Mouse (Mus musculus) forebrain, embryonic 15.5 days (tissue): Measurements from ENCODE around the gene 3110040M04Rik. TPM values are rescaled to one million over a fixed set of nuclear protein-coding genes. Genes with fewer than 3 reads are reported as not detected.
"Not testable (repeated sequence)": the region's sequence is repeated elsewhere in the genome, so short reads cannot be mapped to it uniquely, and the experiment has no call there.

Experiments
- ATAC-seq: fragments of 200-750 bp; cut with Nextera tagmentation; replicated peaks from 2 replicates; pipeline ENCODE4 v1.8.0; 2017; ENCODE audit warnings: mild to moderate bottlenecking, moderate TSS enrichment, moderate library complexity
- H3K27ac ChIP-seq: fragments of 300-500 bp; sonication (generic); replicated peaks from 2 replicates; pipeline ENCODE4 v1.5.1; 2015; ENCODE audit warnings: mild to moderate bottlenecking, inconsistent platforms
- H3K27me3 ChIP-seq: fragments of 300-500 bp; sonication (generic); 2 replicates; pipeline ENCODE4 v1.6.1; 2015; ENCODE audit warnings: inconsistent platforms
- H3K36me3 ChIP-seq: fragments of 300-500 bp; sonication (generic); 2 replicates; pipeline ENCODE4 v1.6.1; 2015; ENCODE audit warnings: mild to moderate bottlenecking, inconsistent platforms
- H3K4me1 ChIP-seq: fragments of 300-500 bp; sonication (generic); 2 replicates; pipeline ENCODE4 v1.6.1; 2015; ENCODE audit warnings: inconsistent platforms
- H3K4me2 ChIP-seq: fragments of 300-500 bp; sonication (generic); replicated peaks from 2 replicates; pipeline ENCODE4 v1.6.1; 2015; ENCODE audit warnings: mild to moderate bottlenecking, inconsistent platforms
- H3K4me3 ChIP-seq: fragments of 300-500 bp; sonication (generic); 2 replicates; pipeline ENCODE4 v1.5.1; 2015; ENCODE audit warnings: mild to moderate bottlenecking, inconsistent platforms
- H3K9ac ChIP-seq: fragments of 300-500 bp; sonication (generic); replicated peaks from 2 replicates; pipeline ENCODE4 v1.6.1; 2015; ENCODE audit warnings: mild to moderate bottlenecking, inconsistent platforms
- H3K9me3 ChIP-seq: fragments of 300-500 bp; sonication (generic); 2 replicates; pipeline ENCODE4 v1.6.1; 2016; ENCODE audit warnings: inconsistent platforms
- WGBS: fragments of 180-500 bp; shearing (Covaris S2); methylation state at CpG from one replicate; pipeline ENCODE4 v1.1.7; 2015; ENCODE audit warnings: mixed read lengths; 5-methylcytosine and 5-hydroxymethylcytosine counted together
- polyA plus RNA-seq: library from polyadenylated mRNA; unstranded; fragments of >200 nt; fragmentation: Nextera tagmentation; extraction: Ambion mirVana; gene quantifications from 2 replicates; pipeline ENCODE4 v1.2.1, GENCODE M21; 2015

The 3110040M04Rik gene
- polyA plus RNA-seq, 1 experiment from 2014 or later: not detected

DNA sequence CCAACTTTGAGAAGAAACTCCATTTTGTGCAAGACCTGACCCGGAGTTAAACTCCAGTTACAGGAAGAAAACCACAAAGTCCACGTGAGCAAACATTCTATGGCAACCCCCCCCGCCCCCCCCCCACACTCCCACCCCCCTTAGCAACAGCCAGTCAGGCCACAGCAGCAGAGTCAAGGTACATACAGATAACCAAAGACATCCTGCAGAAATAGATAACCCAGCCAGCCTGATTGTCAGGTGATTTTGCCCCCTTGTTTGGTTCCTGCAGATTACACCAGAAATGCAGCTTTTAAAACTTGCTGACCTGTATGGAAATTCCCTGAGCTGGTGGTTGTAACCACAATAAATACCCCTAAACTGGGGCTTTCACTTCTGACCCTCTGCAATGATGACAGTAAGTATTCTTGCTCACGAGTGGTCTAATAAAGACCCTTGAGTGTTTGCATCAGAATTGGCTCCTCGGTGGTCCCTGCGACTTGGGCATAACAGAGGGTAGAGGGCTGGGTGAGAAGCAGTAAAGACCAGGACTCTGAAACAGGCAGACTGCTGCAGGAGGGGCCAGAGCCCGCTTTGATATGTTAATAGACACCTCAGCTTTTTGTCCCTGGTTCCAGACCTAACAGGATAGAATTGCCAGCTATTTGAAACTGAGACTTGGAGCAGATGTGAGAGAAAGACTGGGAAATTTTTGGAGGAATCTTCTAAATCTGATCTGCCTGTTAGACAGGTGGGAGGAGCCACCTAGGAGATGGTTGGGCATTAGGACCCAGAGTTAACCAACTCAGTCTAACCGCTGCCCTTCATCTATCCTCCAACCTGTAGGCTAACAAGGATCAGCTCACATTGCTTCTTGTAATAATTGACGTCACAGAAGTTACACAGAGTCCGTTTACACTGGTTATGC is 26.6 kb upstream of the 3110040M04Rik start:
- no peak overlapping the region for H3K9ac ChIP-seq
- ATAC-seq: peak; percentile 78
- 9% methylated on average over 10 of the region's 10 CpGs for WGBS
- H3K27me3 ChIP-seq: no peaks in the 10 kb centered on the region
- peaks cover 4% of the 10 kb centered on the region; the same call in 1 of the 2 replicates for H3K4me1 ChIP-seq
- no peak overlapping the region for H3K27ac ChIP-seq
- no peaks in the 10 kb centered on the region for H3K9me3 ChIP-seq
- no peaks in the 10 kb centered on the region for H3K36me3 ChIP-seq
- peak overlapping the region; percentile 18 for H3K4me3 ChIP-seq
- peak overlapping the region; percentile 18 for H3K4me2 ChIP-seq

DNA sequence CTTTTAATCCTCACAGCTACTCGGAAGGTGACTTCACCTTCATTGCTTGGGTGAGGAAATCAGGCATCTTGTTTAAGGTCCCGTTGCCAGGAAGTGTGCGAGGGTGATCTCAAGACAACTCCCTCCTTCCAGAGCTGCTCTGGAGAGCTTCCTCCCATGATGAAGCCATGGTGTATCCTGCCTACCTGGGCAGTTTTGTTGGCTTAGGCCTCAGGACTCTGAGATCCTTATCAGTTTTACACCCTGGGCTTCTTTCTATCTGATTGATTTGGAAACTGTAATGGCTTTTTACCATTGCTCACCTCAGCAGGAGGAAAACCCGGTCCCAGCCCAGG is 26.0 kb upstream of the 3110040M04Rik start:
- no peaks in the 10 kb centered on the region for H3K9me3 ChIP-seq
- no peaks in the 10 kb centered on the region for H3K36me3 ChIP-seq
- ATAC-seq: 0 out of 2 replicates have a peak, but pooled peaks have one; percentile 19
- WGBS: 11% methylated on average over 4 of the region's 4 CpGs
- peaks cover 4% of the 10 kb centered on the region; the same call in 1 of the 2 replicates for H3K4me1 ChIP-seq
- no peaks in the 10 kb centered on the region for H3K27me3 ChIP-seq
- peak overlapping the region; percentile 18 for H3K4me2 ChIP-seq
- H3K4me3 ChIP-seq: peak overlapping the region; percentile 18
- no peak overlapping the region for H3K27ac ChIP-seq
- no peak overlapping the region for H3K9ac ChIP-seq

DNA sequence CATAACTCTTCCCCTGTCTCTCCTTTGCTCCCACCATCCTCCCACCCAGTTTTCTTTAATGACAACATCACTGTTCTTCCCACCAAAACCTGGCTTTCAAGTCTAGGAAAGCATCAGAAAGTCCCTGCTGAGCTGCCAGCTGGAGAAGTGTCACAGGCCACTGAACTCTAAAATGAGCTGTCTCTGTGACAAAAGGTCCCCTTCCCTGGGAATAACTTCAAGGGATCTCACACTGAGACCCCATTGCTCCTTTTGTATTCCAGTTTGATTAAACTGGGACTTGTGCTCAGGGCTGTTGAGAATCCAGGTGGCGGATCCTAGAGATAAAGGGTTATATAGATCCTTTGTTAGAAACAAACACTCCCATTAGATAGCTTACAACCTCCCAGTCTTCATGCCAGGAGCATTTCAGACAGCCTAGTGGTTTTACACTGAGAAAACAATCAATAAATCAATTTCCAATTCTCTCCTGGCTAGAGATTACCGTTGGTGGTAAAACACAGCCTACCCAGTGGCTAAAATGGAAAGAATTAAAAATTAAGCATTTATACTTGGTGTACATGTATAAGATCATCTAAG is 25.3 kb upstream of the 3110040M04Rik start:
- Histone ChIP-seq H3K9me3 (no peaks in the 10 kb centered on the region), H3K36me3 (no peaks in the 10 kb centered on the region), H3K9ac (no peak overlapping the region), H3K4me2 (no peak overlapping the region), H3K27ac (no peak overlapping the region), H3K4me1 (peaks cover 4% of the 10 kb centered on the region; the same call in 1 of the 2 replicates), H3K27me3 (no peaks in the 10 kb centered on the region), H3K4me3 (no peak overlapping the region)
- WGBS: 23% methylated on average over 2 of the region's 2 CpGs
- ATAC-seq: no peak

DNA sequence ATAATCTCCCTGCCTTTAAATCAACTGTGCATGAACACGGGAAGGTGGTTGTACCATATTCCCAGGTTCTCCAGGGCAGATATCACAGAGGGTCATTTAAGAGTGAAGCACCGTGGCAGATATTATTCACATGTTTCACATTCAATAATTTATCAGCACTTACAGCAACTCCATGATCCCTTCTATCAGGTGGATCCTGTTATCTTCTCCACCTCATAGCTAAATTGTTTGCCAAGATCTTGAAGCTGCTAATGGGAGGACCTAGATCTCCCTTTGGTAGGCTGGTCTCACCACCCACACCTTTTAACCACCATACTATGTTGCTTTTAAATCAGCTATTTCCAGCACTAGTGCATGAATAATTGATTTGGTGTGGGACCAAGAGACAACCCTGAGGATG is 23.8 kb upstream of the 3110040M04Rik start:
- H3K27me3 ChIP-seq: no peaks in the 10 kb centered on the region
- H3K27ac ChIP-seq: no peak overlapping the region
- peaks cover 4% of the 10 kb centered on the region; the same call in 1 of the 2 replicates for H3K4me1 ChIP-seq
- ATAC-seq: no peak
- H3K4me3 ChIP-seq: no peak overlapping the region
- no peaks in the 10 kb centered on the region for H3K9me3 ChIP-seq
- no peaks in the 10 kb centered on the region for H3K36me3 ChIP-seq
- H3K4me2 ChIP-seq: no peak overlapping the region
- 86% methylated on average over 2 of the region's 2 CpGs for WGBS
- H3K9ac ChIP-seq: no peak overlapping the region

DNA sequence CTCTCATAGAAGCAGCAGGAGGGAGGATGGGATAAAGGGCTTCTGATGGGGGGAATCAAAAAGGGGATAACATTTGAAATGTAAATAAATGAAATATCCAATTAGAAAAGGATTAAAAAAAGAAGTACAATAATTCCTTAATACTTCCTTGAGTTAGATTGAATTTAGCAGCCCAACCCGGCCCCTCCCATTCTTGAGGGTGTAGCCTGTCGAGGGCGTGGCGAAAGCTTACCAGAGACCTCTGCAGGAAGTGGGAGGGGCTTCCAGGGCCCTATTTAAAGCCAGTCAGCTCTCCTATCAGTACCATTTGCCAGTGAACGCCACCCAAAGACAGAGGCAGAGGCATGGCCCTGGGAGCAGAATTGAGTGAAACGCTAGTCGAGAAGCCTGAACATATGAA is 21.7 kb upstream of the 3110040M04Rik start, which contains the start of gene Gm47985:
Gene Gm47985, plus strand, starts transcription at position 272 of the 400 bp plus-strand sequence.
- not testable (repeated sequence) for H3K27ac ChIP-seq, H3K4me1 ChIP-seq, H3K4me3 ChIP-seq, H3K36me3 ChIP-seq, H3K9ac ChIP-seq, ATAC-seq, H3K9me3 ChIP-seq, H3K27me3 ChIP-seq, H3K4me2 ChIP-seq
- 67% methylated on average over 1 of the region's 7 CpGs for WGBS

DNA sequence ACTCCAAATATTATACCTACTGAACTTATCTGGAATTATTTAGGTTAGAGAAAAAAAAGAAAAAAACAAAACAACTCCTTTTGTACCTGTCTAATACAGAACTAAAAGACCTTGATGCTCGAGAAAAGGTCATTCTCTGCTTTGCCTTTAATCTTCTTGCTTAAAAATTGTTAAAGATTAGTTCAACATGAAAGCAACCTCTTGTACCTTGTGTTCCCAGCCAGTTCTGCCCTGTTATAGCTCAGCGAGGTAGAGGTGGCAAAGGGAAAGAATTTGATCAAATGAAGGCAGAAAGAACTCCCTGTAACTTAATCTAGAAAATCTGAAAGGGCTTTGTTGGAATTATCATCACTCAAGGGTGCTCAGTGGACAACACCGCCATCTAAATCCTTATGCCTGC is 17.7 kb upstream of the 3110040M04Rik start:
- ATAC-seq, H3K9me3 ChIP-seq: not testable (repeated sequence)

DNA sequence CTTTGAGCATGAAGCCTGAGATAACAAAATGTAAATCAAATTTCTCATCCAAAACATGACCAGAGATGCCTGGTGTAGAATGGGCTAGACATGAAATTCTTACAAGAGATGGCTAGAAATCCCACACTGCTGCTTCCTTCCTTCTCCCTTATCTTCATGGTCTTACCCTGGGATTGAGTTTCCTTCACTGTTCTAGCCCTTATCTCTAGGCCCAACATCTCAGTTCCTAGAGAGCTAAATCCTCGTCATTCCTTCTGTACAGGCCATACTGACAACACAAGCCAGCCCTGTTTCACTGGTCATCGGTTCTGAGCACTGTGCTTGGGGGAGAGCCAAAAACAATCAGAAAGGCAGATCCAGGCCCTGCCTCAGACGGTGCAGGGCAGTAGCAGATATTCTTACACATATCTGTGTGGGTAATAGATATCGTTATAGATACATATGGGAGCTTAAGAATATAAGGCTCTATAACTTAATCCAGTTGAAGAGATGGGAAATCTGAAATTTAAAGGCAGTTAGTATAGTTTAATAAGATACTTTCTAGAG is 17.0 kb upstream of the 3110040M04Rik start:
- H3K4me1 ChIP-seq, H3K36me3 ChIP-seq, H3K27ac ChIP-seq, H3K27me3 ChIP-seq, H3K9me3 ChIP-seq, H3K4me3 ChIP-seq, H3K9ac ChIP-seq, H3K4me2 ChIP-seq, ATAC-seq: not testable (repeated sequence)
- 92% methylated on average over 4 of the region's 4 CpGs for WGBS

More for the DNA sequence above, 17.7 kb upstream of the 3110040M04Rik start:
- not testable (repeated sequence) for H3K27me3 ChIP-seq, H3K9ac ChIP-seq, H3K4me3 ChIP-seq, H3K36me3 ChIP-seq, H3K4me2 ChIP-seq, H3K27ac ChIP-seq, H3K4me1 ChIP-seq
- 82% methylated on average over 3 of the region's 3 CpGs for WGBS

DNA sequence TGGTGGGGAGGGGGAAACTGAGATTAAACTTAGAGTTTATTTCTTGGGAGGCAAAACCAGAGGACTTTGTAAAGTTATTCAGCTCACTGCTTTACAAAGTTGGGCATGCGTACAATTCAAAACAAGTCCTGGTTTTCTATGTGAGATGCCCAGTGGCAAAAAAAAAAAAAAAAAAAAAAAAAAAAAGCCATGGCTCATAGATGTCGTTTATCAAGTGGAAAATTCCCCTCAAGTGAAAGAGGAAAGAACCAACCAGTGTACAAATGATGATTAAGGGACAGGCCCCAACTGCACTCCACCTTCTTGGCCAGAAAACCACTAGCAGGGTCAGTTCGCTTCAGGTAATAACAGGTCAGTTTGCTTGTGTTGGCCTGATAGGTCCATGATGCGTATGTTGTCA is 15.5 kb upstream of the 3110040M04Rik start:
- Histone ChIP-seq H3K4me2 (no peak overlapping the region), H3K9me3 (no peaks in the 10 kb centered on the region), H3K4me3 (no peak overlapping the region), H3K36me3 (no peaks in the 10 kb centered on the region), H3K9ac (no peak overlapping the region), H3K27ac (no peak overlapping the region), H3K4me1 (no peaks in the 10 kb centered on the region), H3K27me3 (no peaks in the 10 kb centered on the region)
- no peak for ATAC-seq
- 90% methylated on average over 4 of the region's 4 CpGs for WGBS

DNA sequence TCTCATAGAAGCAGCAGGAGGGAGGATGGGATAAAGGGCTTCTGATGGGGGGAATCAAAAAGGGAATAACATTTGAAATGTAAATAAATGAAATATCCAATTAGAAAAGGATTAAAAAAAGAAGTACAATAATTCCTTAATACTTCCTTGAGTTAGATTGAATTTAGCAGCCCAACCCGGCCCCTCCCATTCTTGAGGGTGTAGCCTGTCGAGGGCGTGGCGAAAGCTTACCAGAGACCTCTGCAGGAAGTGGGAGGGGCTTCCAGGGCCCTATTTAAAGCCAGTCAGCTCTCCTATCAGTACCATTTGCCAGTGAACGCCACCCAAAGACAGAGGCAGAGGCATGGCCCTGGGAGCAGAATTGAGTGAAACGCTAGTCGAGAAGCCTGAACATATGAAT is 11.8 kb upstream of the 3110040M04Rik start, which contains the start of gene Gm8947:
Gene Gm8947, plus strand, starts transcription at position 302 of the 400 bp plus-strand sequence.
- not testable (repeated sequence) for ATAC-seq, H3K9ac ChIP-seq, H3K4me3 ChIP-seq, H3K36me3 ChIP-seq, H3K4me2 ChIP-seq, H3K9me3 ChIP-seq, H3K27ac ChIP-seq, H3K27me3 ChIP-seq, H3K4me1 ChIP-seq
- WGBS: 86% methylated on average over 1 of the region's 7 CpGs

DNA sequence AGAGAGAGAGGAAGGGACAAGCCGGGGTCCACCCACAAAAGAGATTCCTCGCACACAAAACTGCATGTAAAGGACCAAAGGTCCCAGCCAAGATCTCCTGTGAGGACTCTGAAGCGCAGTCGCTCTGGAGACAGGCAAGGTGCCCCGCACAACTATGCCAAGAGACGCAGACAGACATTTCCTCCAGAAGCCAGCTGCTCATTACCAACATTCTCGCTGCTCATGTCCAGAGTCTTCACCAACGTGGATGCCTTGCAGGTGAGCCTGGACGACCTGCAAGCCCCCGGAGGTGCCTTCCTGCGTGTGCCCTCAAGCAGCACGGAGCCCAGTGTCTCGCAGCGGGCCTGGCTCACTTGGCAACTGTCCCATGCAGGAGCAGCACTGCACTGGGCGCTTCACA is 11.2 kb upstream of the 3110040M04Rik start:
- not testable (repeated sequence) for H3K4me3 ChIP-seq, H3K9me3 ChIP-seq, H3K4me2 ChIP-seq, H3K9ac ChIP-seq, H3K27me3 ChIP-seq, H3K4me1 ChIP-seq, H3K36me3 ChIP-seq, ATAC-seq, H3K27ac ChIP-seq
- WGBS: 90% methylated on average over 15 of the region's 15 CpGs

DNA sequence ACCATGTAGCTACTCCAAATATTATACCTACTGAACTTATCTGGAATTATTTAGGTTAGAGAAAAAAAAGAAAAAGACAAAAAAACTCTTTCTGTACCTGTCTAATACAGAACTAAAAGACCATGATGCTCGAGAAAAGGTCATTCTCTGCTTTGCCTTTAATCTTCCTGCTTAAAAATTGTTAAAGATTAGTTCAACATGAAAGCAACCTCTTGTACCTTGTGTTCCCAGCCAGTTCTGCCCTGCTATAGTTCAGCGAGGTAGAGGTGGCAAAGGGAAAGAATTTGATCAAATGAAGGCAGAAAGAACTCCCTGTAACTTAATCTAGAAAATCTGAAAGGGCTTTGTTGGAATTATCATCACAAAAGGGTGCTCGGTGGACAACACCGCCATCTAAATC is 7.9 kb upstream of the 3110040M04Rik start:
- not testable (repeated sequence) for H3K4me2 ChIP-seq, H3K27me3 ChIP-seq, H3K36me3 ChIP-seq, ATAC-seq, H3K9me3 ChIP-seq, H3K4me3 ChIP-seq, H3K9ac ChIP-seq, H3K4me1 ChIP-seq, H3K27ac ChIP-seq
- 55% methylated on average over 4 of the region's 4 CpGs for WGBS

DNA sequence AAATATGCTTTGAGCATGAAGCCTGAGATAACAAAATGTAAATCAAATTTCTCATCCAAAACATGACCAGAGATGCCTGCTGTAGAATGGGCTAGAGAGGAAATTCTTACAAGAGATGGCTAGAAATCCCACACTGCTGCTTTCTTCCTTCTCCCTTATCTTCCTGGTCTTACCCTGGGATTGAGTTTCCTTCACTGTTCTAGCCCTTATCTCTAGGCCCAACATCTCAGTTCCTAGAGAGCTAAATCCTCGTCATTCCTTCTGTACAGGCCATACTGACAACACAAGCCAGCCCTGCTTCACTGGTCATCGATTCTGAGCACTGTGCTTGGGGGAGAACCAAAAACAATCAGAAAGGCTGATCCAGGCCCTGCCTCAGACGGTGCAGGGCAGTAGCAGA is 7.2 kb upstream of the 3110040M04Rik start:
- not testable (repeated sequence) for H3K4me1 ChIP-seq, H3K9me3 ChIP-seq, H3K4me2 ChIP-seq, H3K27ac ChIP-seq, H3K27me3 ChIP-seq, H3K36me3 ChIP-seq, H3K9ac ChIP-seq, H3K4me3 ChIP-seq, ATAC-seq
- 87% methylated on average over 3 of the region's 3 CpGs for WGBS
